Mouse (Mus musculus) cerebellum, adult 18-20 months (tissue): Measurements from ENCODE around the gene Zfp36l1.

Source experiments
- DNase-seq, 2 experiments: peaks; one replicate each; pipeline ENCODE4 v3.0.0; 2021

Zfp36l1 gene

GRCm38 (mm10) chr12:80064306-80064705 is 48.5 kb downstream of the Zfp36l1 start:
- DNase-seq = no peak

- no peak for DNase-seq
Observed at GRCm38 (mm10) chr12:80063402-80064150, 49.2 kb downstream of the Zfp36l1 start.

DNA sequence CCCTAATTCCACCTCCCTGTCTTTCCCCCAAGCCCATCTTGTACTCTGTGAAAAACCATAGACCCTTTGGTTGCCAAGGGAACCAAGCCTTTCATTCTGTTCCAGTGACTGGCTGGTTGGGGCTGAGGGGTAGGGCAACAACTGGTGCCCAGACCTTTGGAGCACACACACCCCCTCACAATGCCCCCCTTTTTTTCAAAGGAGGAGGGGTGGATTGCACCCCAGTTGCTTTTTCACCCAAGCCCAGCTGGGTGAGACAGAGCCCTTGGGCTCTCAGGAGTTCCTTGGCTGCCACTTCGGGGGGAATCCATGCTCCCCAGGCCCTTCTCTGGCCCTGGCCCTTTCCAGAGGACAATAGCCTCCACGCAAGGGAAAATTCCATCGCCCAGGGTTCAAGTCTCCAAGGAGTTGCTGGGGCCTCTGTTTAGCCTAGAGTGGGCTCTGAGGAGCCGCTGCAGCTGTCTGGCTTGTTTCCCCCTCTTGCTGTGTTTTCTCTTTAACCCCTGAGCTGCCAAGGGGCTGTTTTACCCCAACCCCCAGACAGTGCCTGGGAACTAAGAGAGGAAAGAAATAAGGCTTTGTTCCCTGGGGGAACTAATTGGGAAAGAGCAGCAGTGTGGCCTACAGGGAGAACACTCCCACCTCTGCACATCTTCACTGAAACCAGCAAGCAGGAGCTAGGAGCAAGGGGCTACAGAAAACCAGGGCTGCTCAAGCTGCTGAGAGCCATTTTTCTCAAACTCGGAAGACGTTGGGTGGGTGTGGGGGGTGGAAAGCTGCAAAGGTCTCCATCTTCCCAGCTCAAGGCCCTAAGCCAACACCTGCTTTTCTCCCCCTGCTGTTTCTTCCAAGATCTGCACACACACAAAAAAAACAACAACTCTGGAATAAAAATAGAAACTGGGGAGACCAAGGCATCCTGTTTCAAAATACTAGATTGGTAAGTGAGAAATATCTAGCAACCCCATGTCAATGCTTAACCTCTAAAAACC is 50.1 kb downstream of the Zfp36l1 start:
- DNase-seq = peak; percentile 6 to 20

DNA sequence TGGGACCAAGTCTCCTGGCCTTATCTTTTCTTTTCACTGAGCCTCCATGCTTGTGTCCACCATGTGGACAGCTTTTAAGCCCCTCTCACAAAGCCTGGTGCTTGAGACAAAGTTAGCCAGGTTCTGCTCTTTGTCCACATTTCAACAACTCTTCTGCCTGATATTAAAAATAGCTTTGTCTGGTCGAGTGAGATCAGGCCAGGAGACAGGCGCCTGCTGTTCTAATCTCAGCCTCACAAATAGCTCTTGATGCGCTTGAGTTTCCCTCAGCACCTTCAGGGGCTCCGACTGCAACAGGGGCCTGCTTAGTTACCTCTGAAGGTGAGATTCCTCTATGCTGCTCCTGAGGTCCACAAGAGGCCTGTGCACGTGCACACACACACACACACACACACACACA is 51.0 kb downstream of the Zfp36l1 start:
- DNase-seq = no peak

DNA sequence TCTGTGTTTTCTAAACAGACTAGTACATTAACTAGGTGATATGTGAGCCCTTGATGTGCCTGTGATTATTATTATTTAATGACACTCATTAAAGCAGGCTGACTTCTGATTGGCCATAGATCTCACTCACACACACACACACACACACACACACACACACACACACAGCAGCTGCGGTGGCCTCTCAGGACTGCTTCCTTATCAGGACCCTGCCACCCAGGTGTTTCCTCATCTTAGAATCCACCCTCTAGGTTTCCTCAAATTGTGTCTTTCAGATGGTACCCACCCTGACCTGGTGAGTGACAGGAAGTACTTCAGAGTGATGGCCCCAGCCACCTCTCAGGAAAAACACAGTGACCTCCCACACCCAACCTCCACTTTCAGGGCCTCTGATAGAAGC is 52.0 kb downstream of the Zfp36l1 start:
- DNase-seq = no peak

- DNase-seq = no peak
Observed at GRCm38 (mm10) chr12:80060338-80060737, 52.5 kb downstream of the Zfp36l1 start.

DNA sequence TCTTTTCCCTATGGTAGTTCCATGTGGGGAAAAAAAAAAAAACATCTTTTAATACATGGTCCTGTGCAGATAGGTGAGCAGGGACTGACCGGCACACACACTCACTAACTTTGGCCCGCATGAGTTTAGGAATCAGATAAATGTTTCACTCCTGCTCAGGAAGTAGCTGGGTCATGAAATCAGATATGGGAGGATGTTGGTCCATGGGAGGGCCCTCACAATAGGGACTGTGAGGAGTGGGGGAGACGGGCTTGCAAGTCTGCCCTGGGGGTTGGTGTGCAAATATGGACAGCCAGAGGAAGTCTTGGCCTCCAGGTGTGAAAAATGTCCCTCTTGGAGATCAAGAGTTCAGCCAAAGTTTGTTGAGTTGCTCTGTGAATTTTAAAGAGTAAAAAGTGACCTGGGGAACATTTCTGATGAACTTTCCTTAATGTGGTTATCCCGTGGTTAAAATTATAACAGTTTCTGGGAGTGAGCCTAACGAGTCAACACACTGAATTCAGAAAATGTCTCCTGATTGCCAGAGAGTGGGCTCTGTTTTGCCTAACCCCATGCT is 53.0 kb downstream of the Zfp36l1 start:
- DNase-seq = no peak
